In the genomic region with DNA sequence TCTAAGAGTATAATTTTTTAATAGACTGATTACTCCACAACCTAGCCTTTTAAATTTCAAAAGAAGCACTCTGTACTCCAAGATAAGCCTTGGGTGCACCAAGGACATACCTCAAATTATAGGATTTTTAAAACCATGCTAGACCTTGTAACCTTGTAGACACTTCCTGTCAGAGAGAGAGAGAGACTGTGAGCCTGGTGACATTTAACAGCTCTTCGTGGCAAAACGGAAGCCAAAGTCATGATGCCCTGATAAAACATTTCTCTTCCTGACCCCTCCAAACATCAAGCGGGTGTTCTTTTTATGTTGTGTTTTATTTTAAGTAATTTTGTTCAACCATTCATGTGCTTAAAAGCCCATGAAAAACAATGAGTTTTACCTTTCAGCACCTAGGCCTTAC, we compare ENCODE assay signal across 25 mouse cellular contexts. TPM values are rescaled to one million over a fixed set of nuclear protein-coding genes. Genes with fewer than 3 reads are reported as not detected.
DNase-seq lines count a peak whose midpoint lies in the region; ATAC-seq lines count a peak whose summit lies in the region.
"Had no signal": no experiment of that assay in that cellular context is flagged by ENCODE, and none has a peak within 500 bp of the region (broad histone marks: within the 10 kb centered on the region; RNA-seq: fewer than 3 reads in every experiment).

No protein-coding gene starts in this region.

- H3K4me2 ChIP-seq in heart, embryonic 15.5 days: no peak overlapping the region
- H3K4me2 ChIP-seq: embryonic facial prominence, embryonic 15.5 days; hindbrain, embryonic 15.5 days had no signal

- H3K4me1 ChIP-seq in heart, embryonic 15.5 days (replicated peaks): peaks cover 32% of the 10 kb centered on the region

- H3K4me3 ChIP-seq in heart, embryonic 15.5 days: no peak overlapping the region
- H3K4me3 ChIP-seq: embryonic facial prominence, embryonic 15.5 days; erythroblast, embryonic 14.5 days; forebrain, embryonic 10.5 days; gastrocnemius, adult 2 months; heart, embryonic 10.5 days; hindbrain, embryonic 15.5 days had no signal

- H3K27me3 ChIP-seq in heart, embryonic 15.5 days: no peaks in the 10 kb centered on the region
- H3K27me3 ChIP-seq: CH12.LX; embryonic facial prominence, embryonic 15.5 days; hindbrain, embryonic 15.5 days; Patski had no signal

- no peak overlapping the region for H3K9ac ChIP-seq in heart, embryonic 15.5 days
- H3K9ac ChIP-seq: embryonic facial prominence, embryonic 15.5 days; hindbrain, embryonic 15.5 days had no signal

- ATAC-seq in heart, embryonic 15.5 days (replicated peaks; ENCODE audit: insufficient number of reproducible peaks, insufficient read depth, low FRiP score, low read depth): no peak
- ATAC-seq in granulocyte monocyte progenitor cell, adult 5-6 weeks (replicated peaks; ENCODE audit: poor library complexity, severe bottlenecking): no peak
- ATAC-seq: forebrain, embryonic 14.5 days; Patski had no signal

- 0 out of 2 replicates have a peak overlapping the region, but pooled peaks have one; percentile 8 for H3K27ac ChIP-seq in heart, embryonic 15.5 days
- H3K27ac ChIP-seq: embryonic facial prominence, embryonic 15.5 days; gastrocnemius, adult 2 months; hindbrain, embryonic 15.5 days had no signal

- no peak for DNase-seq in heart, postnatal 10 days
- peak; percentile 64 for DNase-seq in 416B (ENCODE audit: low read depth)
- peak; percentile 43 for DNase-seq in CD4-positive, CD25-positive, alpha-beta regulatory T cell, adult 2 months (ENCODE audit: low read depth, low spot score)
- DNase-seq in induced T-regulatory cell, adult 2 months (ENCODE audit: low read depth): peak; percentile 23
- DNase-seq in right cerebral cortex, adult 2 months (ENCODE audit: low spot score in 2 of 2): no peak
- DNase-seq: adrenal gland, adult 8-10 months; B cell, adult 2 months; cerebellum, adult 2 months; cerebellum, postnatal 10 days; embryo, embryonic 11 days; gastrocnemius, adult 2 months; gastrocnemius, postnatal 25 days; heart, adult 18-20 months; heart, postnatal 14 days; kidney, adult 11 months had no signal

- WGBS in heart, embryonic 15.5 days: 60% methylated on average over 3 of the region's 3 CpGs

- intact Hi-C loops in heart, postnatal 10 days (cut with DNase I): no loop called here

- H3K36me3 ChIP-seq in heart, embryonic 15.5 days: no peaks in the 10 kb centered on the region; the same call in 1 of the 2 replicates
- H3K36me3 ChIP-seq: hindbrain, embryonic 15.5 days had no signal

- H3K9me3 ChIP-seq in heart, embryonic 15.5 days (replicated peaks): no peaks in the 10 kb centered on the region
- H3K9me3 ChIP-seq: embryonic facial prominence, embryonic 15.5 days; forebrain, embryonic 10.5 days; heart, embryonic 10.5 days; hindbrain, embryonic 15.5 days had no signal

RNA-seq across cellular contexts. Expression of a gene that starts 39.7 kb away (rescaled TPM):
- polyA plus RNA-seq in heart, embryonic 15.5 days (2015; fragmentation: Nextera tagmentation; extraction: Ambion mirVana): 0.30 and 0.51 TPM in 2 replicates
- total RNA-seq in heart, postnatal 10 days (2021): under 1 TPM; 0.42 to 0.43 TPM
- not detected in 2 replicates for total RNA-seq in granulocyte monocyte progenitor cell, adult 5-6 weeks (2014; fragmentation: Nextera tagmentation)
- 0.22 TPM in 1 of 2 replicates, not detected in the other for total RNA-seq in granulocyte monocyte progenitor cell, adult 5-6 weeks (2017)
- polyA plus RNA-seq: erythroblast, embryonic 14.5 days; Patski had no signal

Comparison
In these comparisons a context has a peak if more than half of its experiments do, and no peak if none do; other contexts are left out.
1. DNase-seq: peak in 416B (single experiment), CD4-positive, CD25-positive, alpha-beta regulatory T cell, adult 2 months (single experiment) and induced T-regulatory cell, adult 2 months (single experiment); none in heart, postnatal 10 days (0 of 2) and right cerebral cortex, adult 2 months (0 of 2).